Mouse (Mus musculus): ENCODE data around the gene Trcg1. TPM values are rescaled to one million over a fixed set of nuclear protein-coding genes. Genes with fewer than 3 reads are reported as not detected.

Gene Trcg1
- polyA plus RNA-seq, 1 experiment = not detected

DNA sequence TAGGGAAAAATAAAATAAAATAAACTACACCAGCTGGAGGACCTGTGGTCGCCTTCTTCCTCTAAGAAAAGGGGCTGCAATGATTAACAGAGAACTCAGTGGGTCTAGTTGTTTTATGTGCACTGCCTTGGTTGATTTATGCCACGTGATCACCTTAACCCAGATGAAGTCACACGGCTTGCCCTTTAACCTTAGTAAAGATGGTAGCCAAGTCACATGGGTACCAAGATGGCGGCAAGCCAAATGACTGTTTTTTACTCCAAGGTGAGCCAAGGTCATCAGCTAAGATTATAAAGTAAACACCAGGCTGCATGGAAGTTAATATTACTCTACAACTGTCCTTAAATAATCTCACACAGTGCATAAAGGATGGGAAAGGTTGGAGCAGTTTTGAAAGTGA, 6.6 kb upstream of the Trcg1 start:
- Histone ChIP-seq H3ac (ENCODE audit: control insufficient read depth, insufficient read length) (no peak overlapping the region), H3K4me3 (no peak overlapping the region), H3K36me3 (ENCODE audit: control insufficient read depth, insufficient read depth) (no peaks in the 10 kb centered on the region), H3K27me3 (ENCODE audit: control insufficient read depth, insufficient read depth, insufficient read length) (no peaks in the 10 kb centered on the region), H3K79me2 (ENCODE audit: control insufficient read depth, insufficient read depth) (no peaks in the 10 kb centered on the region), H3K4me2 (ENCODE audit: low read depth) (no peak overlapping the region)
- no peak for TF ChIP-seq REST (IDR thresholded peaks at IDR 0.05; ENCODE audit: insufficient read depth, insufficient read length)
- TF ChIP-seq USF1 (IDR thresholded peaks at IDR 0.05; ENCODE audit: low read depth) = peak; percentile 5
- no peak for TF ChIP-seq POLR2AphosphoS2 (IDR thresholded peaks at IDR 0.05; ENCODE audit: insufficient read length, low read depth)

DNA sequence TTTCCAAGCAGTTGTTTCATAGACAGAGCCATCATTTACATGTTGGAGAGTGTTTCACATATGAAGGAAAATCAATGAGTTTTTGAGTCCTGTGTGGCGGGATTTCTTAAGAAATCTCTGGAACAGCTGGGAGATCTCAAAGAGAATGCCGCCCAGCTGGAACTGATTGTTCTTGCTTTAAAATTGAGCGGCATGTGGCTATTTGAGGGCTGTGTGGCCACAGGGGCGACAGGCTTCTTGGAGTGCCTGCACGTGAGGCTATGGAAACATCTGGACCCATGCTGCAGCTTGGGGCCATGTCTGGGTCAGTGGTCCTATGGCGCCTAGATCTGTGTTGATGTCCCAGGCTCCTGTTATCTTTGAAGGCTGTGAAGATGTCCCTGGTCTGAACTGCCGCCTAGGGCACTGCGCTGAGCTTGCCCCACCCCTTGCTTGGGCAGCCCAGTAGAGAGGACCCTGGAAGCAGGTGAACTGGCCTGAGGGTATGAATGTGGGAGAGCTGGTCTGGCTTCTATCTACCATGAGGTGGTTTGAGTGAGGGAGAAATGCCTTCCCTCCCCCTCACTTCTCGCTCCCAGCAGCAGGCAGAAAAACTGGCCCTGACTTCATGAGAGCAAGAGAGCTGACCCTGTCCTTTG, 6.1 kb upstream of the Trcg1 start:
- no peak overlapping the region for H3K4me3 ChIP-seq
- TF ChIP-seq POLR2A (IDR thresholded peaks at IDR 0.05; ENCODE audit: insufficient read length, low read depth) = no peak
- TF ChIP-seq MYOD1 (IDR thresholded peaks at IDR 0.05; ENCODE audit: control insufficient read depth in 1 of 3, insufficient read length in 2 of 3, low read depth in 2 of 3) = no peak
- no peak for TF ChIP-seq USF1 (IDR thresholded peaks at IDR 0.05; ENCODE audit: low read depth)
- TF ChIP-seq TCF3 (IDR thresholded peaks at IDR 0.05; ENCODE audit: insufficient read length, low read depth) = no peak
- no peak for TF ChIP-seq SRF (IDR thresholded peaks at IDR 0.05; ENCODE audit: control insufficient read depth, insufficient read length, low read depth)
- no peak for TF ChIP-seq REST (IDR thresholded peaks at IDR 0.05; ENCODE audit: insufficient read depth, insufficient read length)
- no peak for TF ChIP-seq E2F4 (IDR thresholded peaks at IDR 0.05; ENCODE audit: insufficient read depth)
- TF ChIP-seq CEBPB (IDR thresholded peaks at IDR 0.05; ENCODE audit: insufficient read depth, poor library complexity, severe bottlenecking) = no peak
- no peak for TF ChIP-seq MYOG (IDR thresholded peaks at IDR 0.05; ENCODE audit: control insufficient read depth in 1 of 3, insufficient read depth in 1 of 3, insufficient read length in 2 of 3, low read depth in 2 of 3)
- no peak for TF ChIP-seq MAX (IDR thresholded peaks at IDR 0.05; ENCODE audit: low read depth)
- no peak for TF ChIP-seq TCF12 (IDR thresholded peaks at IDR 0.05; ENCODE audit: insufficient read depth, poor library complexity, severe bottlenecking)
- TF ChIP-seq POLR2AphosphoS2 (IDR thresholded peaks at IDR 0.05; ENCODE audit: insufficient read length, low read depth) = no peak

DNA sequence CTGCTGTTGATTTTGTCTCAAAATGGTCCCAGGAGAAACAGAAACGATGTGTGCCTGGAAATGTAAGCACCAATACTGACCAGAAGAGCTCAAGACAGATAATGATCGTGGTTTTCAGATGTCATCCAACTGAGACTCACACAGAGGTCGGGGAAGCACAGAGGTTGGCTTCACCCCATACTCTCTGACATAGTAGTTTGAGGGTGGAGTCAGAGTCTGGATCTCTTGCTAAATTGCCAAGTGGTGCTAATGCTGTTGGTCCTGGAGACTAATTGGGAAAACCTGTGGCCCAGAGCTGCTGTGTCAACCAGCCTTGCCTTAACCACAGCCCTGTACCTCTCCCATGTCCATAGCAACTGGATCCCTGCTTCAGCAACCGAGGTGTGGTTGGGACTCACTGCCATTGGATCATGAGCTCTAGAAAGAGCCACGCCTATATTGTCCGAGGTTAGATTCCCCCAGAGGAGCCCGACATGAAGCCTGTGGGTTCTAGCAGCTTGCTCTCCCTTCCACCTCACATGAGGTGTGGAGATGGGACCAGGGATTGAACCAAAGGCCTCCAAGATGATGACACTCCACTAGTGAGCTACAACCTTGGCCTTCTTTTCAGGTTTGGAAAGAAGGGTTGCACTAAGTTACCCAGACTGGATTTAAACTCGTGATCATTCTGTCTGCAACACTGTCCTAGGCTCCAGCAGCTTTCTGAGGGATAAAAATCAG, 4.7 kb upstream of the Trcg1 start:
- H3K4me3 ChIP-seq = no peak overlapping the region
- H3K36me3 ChIP-seq (ENCODE audit: control insufficient read depth, insufficient read depth) = no peaks in the 10 kb centered on the region
- no peaks in the 10 kb centered on the region for H3K79me2 ChIP-seq (ENCODE audit: control insufficient read depth, insufficient read depth)
- no peak overlapping the region for H3ac ChIP-seq (ENCODE audit: control insufficient read depth, insufficient read length)
- TF ChIP-seq MYOD1 (IDR thresholded peaks at IDR 0.05; ENCODE audit: control insufficient read depth in 1 of 3, insufficient read length in 2 of 3, low read depth in 2 of 3) = no peak
- TF ChIP-seq POLR2A (IDR thresholded peaks at IDR 0.05; ENCODE audit: insufficient read length, low read depth) = no peak
- no peak for TF ChIP-seq POLR2AphosphoS2 (IDR thresholded peaks at IDR 0.05; ENCODE audit: insufficient read length, low read depth)
- TF ChIP-seq USF1 (IDR thresholded peaks at IDR 0.05; ENCODE audit: low read depth) = no peak
- no peak for TF ChIP-seq MYOG (IDR thresholded peaks at IDR 0.05; ENCODE audit: control insufficient read depth in 1 of 3, insufficient read depth in 1 of 3, insufficient read length in 2 of 3, low read depth in 2 of 3)
- no peak overlapping the region for H3K4me2 ChIP-seq (ENCODE audit: low read depth)
- H3K27me3 ChIP-seq (ENCODE audit: control insufficient read depth, insufficient read depth, insufficient read length) = no peaks in the 10 kb centered on the region

More for the DNA sequence above, 6.1 kb upstream of the Trcg1 start:
- no peaks in the 10 kb centered on the region for H3K27me3 ChIP-seq (ENCODE audit: control insufficient read depth, insufficient read depth, insufficient read length)
- no peak overlapping the region for H3ac ChIP-seq (ENCODE audit: control insufficient read depth, insufficient read length)
- H3K36me3 ChIP-seq (ENCODE audit: control insufficient read depth, insufficient read depth) = no peaks in the 10 kb centered on the region
- no peak overlapping the region for H3K4me2 ChIP-seq (ENCODE audit: low read depth)
- no peaks in the 10 kb centered on the region for H3K79me2 ChIP-seq (ENCODE audit: control insufficient read depth, insufficient read depth)

DNA sequence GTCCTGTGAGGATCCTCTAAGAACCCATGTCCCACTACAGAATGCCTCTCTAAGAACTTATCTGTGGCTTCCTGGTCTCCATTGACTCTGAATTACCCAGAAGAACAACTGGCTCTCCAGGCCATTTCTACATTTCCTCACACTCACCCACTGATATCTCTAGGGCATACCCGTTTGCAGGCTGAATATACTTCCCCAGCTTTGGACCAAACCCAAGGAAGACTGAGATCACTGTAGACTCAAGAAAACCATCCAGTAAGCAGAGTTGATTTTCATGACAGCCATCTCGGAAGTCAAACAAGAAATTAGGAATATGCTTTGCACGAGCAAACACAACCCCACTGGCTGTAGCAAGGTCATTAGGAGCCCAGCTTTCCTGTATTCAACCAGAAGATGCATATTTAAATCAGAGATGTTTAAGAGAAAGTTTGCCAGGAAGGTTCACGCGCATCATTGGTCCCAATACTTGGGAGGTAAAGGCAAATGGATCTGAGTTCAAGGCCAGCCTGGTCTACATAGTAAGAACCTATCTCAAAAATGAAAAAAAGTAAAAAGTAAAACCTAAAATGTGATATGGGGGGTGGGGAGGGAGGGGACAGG, 3.9 kb upstream of the Trcg1 start:
- H3K27me3 ChIP-seq (ENCODE audit: control insufficient read depth, insufficient read depth, insufficient read length) = no peaks in the 10 kb centered on the region
- no peaks in the 10 kb centered on the region for H3K36me3 ChIP-seq (ENCODE audit: control insufficient read depth, insufficient read depth)
- no peaks in the 10 kb centered on the region for H3K79me2 ChIP-seq (ENCODE audit: control insufficient read depth, insufficient read depth)
- no peak overlapping the region for H3K4me2 ChIP-seq (ENCODE audit: low read depth)
- no peak for TF ChIP-seq E2F4 (IDR thresholded peaks at IDR 0.05; ENCODE audit: insufficient read depth)
- no peak for TF ChIP-seq MYOD1 (IDR thresholded peaks at IDR 0.05; ENCODE audit: control insufficient read depth in 1 of 3, insufficient read length in 2 of 3, low read depth in 2 of 3)
- TF ChIP-seq SRF (IDR thresholded peaks at IDR 0.05; ENCODE audit: control insufficient read depth, insufficient read length, low read depth) = no peak
- TF ChIP-seq TCF12 (IDR thresholded peaks at IDR 0.05; ENCODE audit: insufficient read depth, poor library complexity, severe bottlenecking) = no peak
- no peak for TF ChIP-seq MAX (IDR thresholded peaks at IDR 0.05; ENCODE audit: low read depth)
- TF ChIP-seq CEBPB (IDR thresholded peaks at IDR 0.05; ENCODE audit: insufficient read depth, poor library complexity, severe bottlenecking) = no peak
- TF ChIP-seq REST (IDR thresholded peaks at IDR 0.05; ENCODE audit: insufficient read depth, insufficient read length) = no peak
- no peak for TF ChIP-seq POLR2A (IDR thresholded peaks at IDR 0.05; ENCODE audit: insufficient read length, low read depth)
- no peak for TF ChIP-seq MYOG (IDR thresholded peaks at IDR 0.05; ENCODE audit: control insufficient read depth in 1 of 3, insufficient read depth in 1 of 3, insufficient read length in 2 of 3, low read depth in 2 of 3)
- TF ChIP-seq TCF3 (IDR thresholded peaks at IDR 0.05; ENCODE audit: insufficient read length, low read depth) = no peak
- TF ChIP-seq USF1 (IDR thresholded peaks at IDR 0.05; ENCODE audit: low read depth) = no peak
- TF ChIP-seq POLR2AphosphoS2 (IDR thresholded peaks at IDR 0.05; ENCODE audit: insufficient read length, low read depth) = no peak
- no peak overlapping the region for H3K4me3 ChIP-seq
- no peak overlapping the region for H3ac ChIP-seq (ENCODE audit: control insufficient read depth, insufficient read length)

All from myocyte (in vitro differentiated cells).